Comparison of ENCODE assay signal across 11 mouse cellular contexts in the genomic region with DNA sequence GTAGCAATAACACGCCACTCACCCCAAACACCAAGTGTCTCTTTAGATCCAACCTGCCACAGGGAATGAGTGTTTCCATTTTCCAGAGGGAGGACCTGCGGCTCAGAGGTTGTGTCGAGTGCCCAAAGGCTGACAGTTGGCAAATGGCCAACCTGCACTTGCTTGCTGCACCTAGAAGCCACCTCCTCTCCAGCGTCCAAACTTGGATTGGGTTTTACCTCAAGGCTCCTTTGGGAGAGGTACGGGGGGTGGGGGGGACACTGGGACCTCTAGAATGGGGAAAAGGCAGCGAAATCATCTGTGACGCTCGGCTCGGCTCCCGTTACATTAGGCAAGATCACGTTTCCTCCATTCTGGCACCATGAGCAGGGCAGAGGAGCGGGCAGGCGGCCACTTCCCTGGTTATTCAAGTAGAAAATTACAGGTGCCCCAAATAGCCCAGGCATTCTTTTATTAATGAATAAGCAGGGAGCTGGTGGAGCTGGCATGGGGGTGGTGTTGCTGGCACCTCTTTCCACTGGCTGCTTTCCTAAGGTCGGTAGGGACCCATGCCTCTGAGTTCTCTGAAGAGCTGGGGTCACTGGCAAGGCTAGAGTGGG. TPM values are rescaled to one million over a fixed set of nuclear protein-coding genes. Genes with fewer than 3 reads are reported as not detected.
A peak's percentile ranks its signal among the peaks of the same experiment; 100 is the strongest.
DNase-seq lines count a peak whose midpoint lies in the region; ATAC-seq lines count a peak whose summit lies in the region.
"Had no signal": no experiment of that assay in that cellular context is flagged by ENCODE, and none has a peak within 500 bp of the region (broad histone marks: within the 10 kb centered on the region; RNA-seq: fewer than 3 reads in every experiment).

No protein-coding gene starts in this region.

- peak; percentile 83 for DNase-seq in Muller cell, postnatal 12 days (ENCODE audit: inconsistent ontology term)
- peak; percentile 89 for DNase-seq in cerebellum, postnatal 10 days
- no peak for DNase-seq in embryo, embryonic 9.5 days (ENCODE audit: extremely low spot score)
- DNase-seq in left cerebral cortex, adult 11 months (ENCODE audit: low spot score), result no peak
- DNase-seq: midbrain, embryonic 14.5 days had no signal

- H3K4me1 ChIP-seq in forebrain, embryonic 15.5 days, result peaks cover 30% of the 10 kb centered on the region
- peaks cover 23% of the 10 kb centered on the region for H3K4me1 ChIP-seq in forebrain, embryonic 12.5 days
- peaks cover 70% of the 10 kb centered on the region for H3K4me1 ChIP-seq in kidney, embryonic 15.5 days

- no peaks in the 10 kb centered on the region for H3K27me3 ChIP-seq in forebrain, embryonic 15.5 days
- no peaks in the 10 kb centered on the region for H3K27me3 ChIP-seq in forebrain, embryonic 12.5 days
- H3K27me3 ChIP-seq in kidney, embryonic 15.5 days, result no peaks in the 10 kb centered on the region

- 49% methylated on average over 14 of the region's 14 CpGs for WGBS in forebrain, embryonic 15.5 days
- 81% methylated on average over 14 of the region's 14 CpGs for WGBS in forebrain, embryonic 12.5 days
- 36% methylated on average over 14 of the region's 14 CpGs for WGBS in kidney, embryonic 15.5 days

- ATAC-seq in forebrain, embryonic 15.5 days (replicated peaks), result peak; percentile 26; the same call in 1 of the 2 replicates
- no peak for ATAC-seq in forebrain, embryonic 12.5 days (ENCODE audit: low FRiP score)
- peak; percentile 67 for ATAC-seq in kidney, embryonic 15.5 days (replicated peaks; ENCODE audit: low FRiP score)
- ATAC-seq in granulocyte monocyte progenitor cell, adult 5-6 weeks (replicated peaks; ENCODE audit: poor library complexity, severe bottlenecking), result no peak
- ATAC-seq: hindbrain, embryonic 16.5 days had no signal

- H3K36me3 ChIP-seq in forebrain, embryonic 15.5 days, result no peaks in the 10 kb centered on the region
- no peaks in the 10 kb centered on the region for H3K36me3 ChIP-seq in forebrain, embryonic 12.5 days (replicated peaks)
- no peaks in the 10 kb centered on the region for H3K36me3 ChIP-seq in kidney, embryonic 15.5 days
- H3K36me3 ChIP-seq: limb, embryonic 13.5 days had no signal

- no peaks in the 10 kb centered on the region for H3K9me3 ChIP-seq in forebrain, embryonic 15.5 days
- H3K9me3 ChIP-seq in forebrain, embryonic 12.5 days, result no peaks in the 10 kb centered on the region
- H3K9me3 ChIP-seq in kidney, embryonic 15.5 days (replicated peaks), result no peaks in the 10 kb centered on the region
- H3K9me3 ChIP-seq: limb, embryonic 13.5 days had no signal

- no peak overlapping the region for H3K4me3 ChIP-seq in forebrain, embryonic 15.5 days
- H3K4me3 ChIP-seq in forebrain, embryonic 12.5 days (replicated peaks), result no peak overlapping the region
- no peak overlapping the region; the same call in 1 of the 2 replicates for H3K4me3 ChIP-seq in kidney, embryonic 15.5 days (replicated peaks)
- H3K4me3 ChIP-seq: limb, embryonic 13.5 days had no signal

- H3K9ac ChIP-seq in forebrain, embryonic 15.5 days (replicated peaks), result no peak overlapping the region
- H3K9ac ChIP-seq in forebrain, embryonic 12.5 days, result no peak overlapping the region
- H3K9ac ChIP-seq in kidney, embryonic 15.5 days, result no peak overlapping the region
- H3K9ac ChIP-seq: limb, embryonic 13.5 days had no signal

- H3K27ac ChIP-seq in forebrain, embryonic 15.5 days (replicated peaks), result no peak overlapping the region; the same call in 1 of the 2 replicates
- H3K27ac ChIP-seq in forebrain, embryonic 12.5 days, result no peak overlapping the region
- H3K27ac ChIP-seq in kidney, embryonic 15.5 days, result peak overlapping the region; percentile 92
- H3K27ac ChIP-seq: limb, embryonic 13.5 days had no signal

- 0 out of 2 replicates have a peak overlapping the region, but pooled peaks have one; percentile 4 for H3K4me2 ChIP-seq in forebrain, embryonic 15.5 days (replicated peaks)
- no peak overlapping the region for H3K4me2 ChIP-seq in forebrain, embryonic 12.5 days
- peak overlapping the region; percentile 48 for H3K4me2 ChIP-seq in kidney, embryonic 15.5 days
- H3K4me2 ChIP-seq: limb, embryonic 13.5 days had no signal

RNA-seq across cellular contexts. Expression of a gene that starts 13.6 kb away (rescaled TPM):
- polyA plus RNA-seq in forebrain, embryonic 15.5 days (2015; fragmentation: Nextera tagmentation; extraction: Ambion mirVana), result 0.24 and 0.34 TPM in 2 replicates
- 0.43 and 0.60 TPM in 2 replicates for polyA plus RNA-seq in forebrain, embryonic 12.5 days (2016; fragmentation: Nextera tagmentation; extraction: Ambion mirVana)
- polyA plus RNA-seq in kidney, embryonic 15.5 days (2015; fragmentation: Nextera tagmentation; extraction: Ambion mirVana), result 5.7 and 6.0 TPM in 2 replicates
- total RNA-seq in granulocyte monocyte progenitor cell, adult 5-6 weeks (2014; fragmentation: Nextera tagmentation), result not detected in 2 replicates
- not detected in 2 replicates for total RNA-seq in granulocyte monocyte progenitor cell, adult 5-6 weeks (2017)

RNA-seq across cellular contexts. Expression of a gene that starts 47.1 kb away (rescaled TPM):
- not detected in 2 replicates for polyA plus RNA-seq in forebrain, embryonic 15.5 days (2015; fragmentation: Nextera tagmentation; extraction: Ambion mirVana)
- not detected in 2 replicates for polyA plus RNA-seq in forebrain, embryonic 12.5 days (2016; fragmentation: Nextera tagmentation; extraction: Ambion mirVana)
- polyA plus RNA-seq in kidney, embryonic 15.5 days (2015; fragmentation: Nextera tagmentation; extraction: Ambion mirVana), result 1.3 and 5.1 TPM in 2 replicates
- total RNA-seq in granulocyte monocyte progenitor cell, adult 5-6 weeks (2014; fragmentation: Nextera tagmentation), result not detected in 2 replicates
- total RNA-seq in granulocyte monocyte progenitor cell, adult 5-6 weeks (2017), result not detected in 2 replicates
- polyA plus RNA-seq: hindbrain, embryonic 16.5 days; limb, embryonic 13.5 days; midbrain, embryonic 14.5 days had no signal

Comparison
In these comparisons a context has a peak if more than half of its experiments do, and no peak if none do; other contexts are left out.
1. ATAC-seq: peak in forebrain, embryonic 15.5 days (single experiment) and kidney, embryonic 15.5 days (single experiment); none in forebrain, embryonic 12.5 days (single experiment) and granulocyte monocyte progenitor cell, adult 5-6 weeks (single experiment).
2. DNase-seq: peak in Muller cell, postnatal 12 days (single experiment) and cerebellum, postnatal 10 days (2 of 2); none in embryo, embryonic 9.5 days (single experiment) and left cerebral cortex, adult 11 months (single experiment).